Mouse (Mus musculus) olfactory bulb, adult 2 months (tissue): Measurements from ENCODE around the gene Olfr111. TPM values are rescaled to one million over a fixed set of nuclear protein-coding genes. Genes with fewer than 3 reads are reported as not detected.
"Not testable (repeated sequence)": the region's sequence is repeated elsewhere in the genome, so short reads cannot be mapped to it uniquely, and the experiment has no call there.

Experiments
- H3K27ac ChIP-seq: fragments of 200-500 bp; 2 replicates; pipeline ENCODE4 v1.5.1; 2012; ENCODE audit warnings: low read depth, low read length; ENCODE audit not compliant: insufficient read depth
- H3K4me1 ChIP-seq: fragments of 200-500 bp; 2 replicates; pipeline ENCODE4 v1.6.1; 2012; ENCODE audit warnings: low read length; ENCODE audit not compliant: control insufficient read depth, insufficient read depth
- H3K4me3 ChIP-seq: fragments of 200-500 bp; 2 replicates; pipeline ENCODE4 v1.5.1; 2012; ENCODE audit warnings: mild to moderate bottlenecking, low read depth, low read length, moderate library complexity; ENCODE audit not compliant: insufficient read depth
- CTCF ChIP-seq: fragments of 200-500 bp; IDR thresholded peaks from 2 replicates; pipeline ENCODE4 v1.5.1; 2012; ENCODE audit warnings: low read depth, mild to moderate bottlenecking, low read length, moderate library complexity; ENCODE audit not compliant: insufficient read depth
- POLR2A ChIP-seq: fragments of 200-500 bp; IDR thresholded peaks from 2 replicates; pipeline ENCODE4 v1.6.1; 2012; ENCODE audit warnings: mild to moderate bottlenecking, low read depth, low read length, moderate library complexity; ENCODE audit not compliant: insufficient read depth
- WGBS: fragments of 180-500 bp; shearing (Covaris S2); methylation state at CpG from one replicate; pipeline ENCODE4 v1.1.7; 2018; 5-methylcytosine and 5-hydroxymethylcytosine counted together
- polyA plus RNA-seq: library from polyadenylated mRNA; stranded (reverse); fragments of >200 nt; gene quantifications from 2 replicates; pipeline ENCODE4 v1.2.4, GENCODE M21; 2012; ENCODE audit warnings: low replicate concordance; ENCODE audit not compliant: missing spikeins, insufficient read depth, insufficient read length

Olfr111 gene
- polyA plus RNA-seq: not detected in 2 replicates

DNA sequence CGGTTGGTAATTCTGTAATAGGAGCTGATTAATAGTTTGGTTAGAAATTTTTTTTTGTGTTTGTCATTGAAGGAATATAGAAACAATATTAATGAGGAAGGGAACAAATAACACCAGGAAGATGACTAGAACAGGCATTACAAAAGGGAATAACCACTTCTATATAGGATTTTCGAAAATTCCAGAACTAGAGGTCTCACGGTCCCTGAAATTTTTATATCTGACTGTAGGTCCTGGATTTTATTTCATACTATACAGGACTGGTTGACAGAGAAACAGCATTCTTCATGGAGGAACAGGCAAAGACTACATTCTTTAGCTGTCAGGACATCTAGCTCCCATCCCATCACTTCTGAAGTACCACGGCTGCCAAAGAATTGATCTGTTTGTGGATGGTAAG lies at the start of gene Olfr111:
Gene Olfr111 (plus strand): TSS at position 301 of the 400 bp plus-strand sequence.
- Histone ChIP-seq H3K4me1 (no peaks in the 10 kb centered on the region), H3K4me3 (no peak within 1 kb of the TSS), H3K27ac (no peak within 1 kb of the TSS)
- TF ChIP-seq POLR2A (no peak), CTCF (no peak)
- 91% methylated on average over 4 of the region's 4 CpGs for WGBS

DNA sequence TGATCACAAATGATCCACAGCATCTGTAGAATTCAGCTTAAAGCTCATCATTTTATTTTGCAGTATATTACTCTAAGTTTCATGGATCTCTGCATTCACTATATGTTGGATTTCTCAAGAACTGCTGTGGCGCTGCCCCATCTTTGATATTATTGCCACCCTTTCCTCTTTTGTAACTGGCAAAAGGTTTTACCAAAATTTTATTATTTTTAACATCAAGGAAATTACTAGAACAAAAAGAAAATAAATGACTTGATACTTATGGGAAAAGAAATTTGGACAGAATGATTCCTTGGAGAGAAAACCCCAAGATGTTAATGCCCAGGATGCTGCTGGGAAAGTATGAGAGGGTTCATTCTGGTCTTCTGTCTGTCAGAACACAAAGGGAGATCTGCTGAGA lies 49.2 kb upstream of the Olfr111 start, which contains the start of gene Olfr109:
Gene Olfr109 (plus strand): TSS at position 301 of the 400 bp plus-strand sequence.
- H3K27ac ChIP-seq: no peak within 1 kb of the TSS
- H3K4me3 ChIP-seq: no peak within 1 kb of the TSS
- TF ChIP-seq POLR2A (no peak), CTCF (no peak)
- no peaks in the 10 kb centered on the region for H3K4me1 ChIP-seq
- WGBS: 94% methylated on average over 1 of the region's 1 CpGs

DNA sequence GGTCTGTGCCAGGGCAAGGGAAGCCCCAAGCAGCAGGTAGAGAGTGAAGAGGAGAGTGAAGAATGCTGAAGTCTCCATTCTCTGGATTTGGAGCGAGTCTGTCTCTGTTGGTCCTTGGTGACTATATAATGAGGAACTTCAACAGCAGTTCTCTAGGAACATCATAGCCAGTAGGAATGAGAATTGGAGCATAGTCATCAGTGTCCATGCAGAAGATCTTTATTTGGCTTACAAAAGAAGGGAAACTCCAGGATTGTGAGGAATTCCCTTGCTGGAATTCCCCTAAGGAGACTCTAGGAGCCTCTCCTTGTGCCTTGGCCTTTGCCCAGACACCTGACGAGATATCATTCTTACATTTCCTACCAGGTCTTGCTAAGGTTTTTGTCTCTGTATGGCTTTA lies 24.4 kb upstream of the Olfr111 start, which contains the start of gene H2-M2:
Gene H2-M2 (minus strand): TSS at position 101 of the 400 bp plus-strand sequence.
- Histone ChIP-seq H3K4me1 (no peaks in the 10 kb centered on the region), H3K27ac (no peak within 1 kb of the TSS), H3K4me3 (no peak within 1 kb of the TSS)
- TF ChIP-seq POLR2A: no peak
- no peak for TF ChIP-seq CTCF
- WGBS: 77% methylated on average over 2 of the region's 2 CpGs

DNA sequence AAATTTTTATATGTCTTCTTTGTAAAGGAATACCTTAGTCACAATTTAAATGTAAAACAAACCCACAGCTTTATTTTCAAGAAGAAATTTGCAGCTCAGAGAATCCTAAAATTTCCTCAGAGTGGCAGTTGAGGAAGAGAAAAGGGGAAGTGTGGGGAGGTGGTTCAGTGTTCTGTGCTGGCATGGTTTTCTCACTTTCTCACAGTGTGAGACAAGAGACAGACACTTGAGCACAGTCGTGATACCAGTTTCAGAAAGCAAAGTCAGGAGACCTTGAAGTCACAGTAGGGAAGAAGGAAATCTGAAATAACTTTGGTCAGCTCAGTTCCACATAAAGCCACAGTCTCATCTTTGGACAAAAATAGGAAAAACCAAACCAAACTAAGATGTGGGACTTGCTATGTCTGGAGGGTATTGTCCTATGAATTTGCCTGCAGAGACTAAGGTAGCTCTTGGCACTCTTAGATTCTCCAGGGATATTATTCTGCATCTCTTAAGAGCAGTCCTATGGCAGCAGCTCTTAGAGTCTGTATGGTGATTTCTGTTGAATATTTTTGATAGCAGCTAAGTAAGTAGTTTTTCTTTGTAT lies 15.8 kb upstream of the Olfr111 start, which contains the start of gene Olfr110:
Gene Olfr110 (plus strand): TSS at position 539 of the 589 bp plus-strand sequence.
- H3K4me1 ChIP-seq: no peaks in the 10 kb centered on the region
- no peak within 1 kb of the TSS for H3K27ac ChIP-seq
- no peak for TF ChIP-seq CTCF
- no peak for TF ChIP-seq POLR2A
- WGBS: 67% methylated on average over 1 of the region's 1 CpGs
- H3K4me3 ChIP-seq: no peak within 1 kb of the TSS

DNA sequence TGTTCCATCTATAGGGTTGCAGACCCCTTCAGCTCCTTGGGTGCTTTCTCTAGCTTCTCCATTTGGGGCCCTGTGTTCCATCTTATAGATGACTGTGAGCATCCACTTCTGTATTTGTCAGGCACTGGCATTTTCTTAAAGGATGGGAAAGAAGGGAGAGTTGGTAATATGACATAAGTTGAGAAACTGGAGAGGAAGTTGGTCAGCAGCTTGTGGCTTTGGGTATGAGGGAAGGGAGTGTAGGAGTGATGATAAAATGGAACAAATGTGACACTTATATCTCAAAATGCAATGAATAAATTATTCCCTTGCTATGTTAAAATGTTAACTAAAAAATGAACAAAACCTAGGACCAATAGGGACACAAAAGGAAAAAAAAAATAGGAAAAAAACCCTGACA lies 16.8 kb downstream of the Olfr111 start:
- H3K4me1 ChIP-seq, H3K27ac ChIP-seq, H3K4me3 ChIP-seq: not testable (repeated sequence)

DNA sequence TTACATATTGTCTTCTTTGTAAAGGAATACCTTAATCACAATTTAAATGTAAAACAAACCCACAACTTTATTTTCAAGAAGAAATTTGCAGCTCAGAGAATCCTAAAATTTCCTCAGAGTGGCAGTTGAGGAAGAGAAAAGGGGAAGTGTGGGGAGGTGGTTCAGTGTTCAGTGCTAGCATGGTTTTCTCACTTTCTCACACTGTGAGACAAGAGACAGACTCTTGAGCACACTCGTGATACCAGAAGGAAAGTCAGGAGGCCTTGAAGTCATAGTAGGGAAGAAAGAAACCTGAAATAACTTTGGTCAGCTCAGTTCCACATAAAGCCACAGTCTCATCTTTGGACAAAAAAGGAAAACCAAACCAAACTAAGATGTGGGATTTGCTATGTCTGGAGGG lies 17.6 kb downstream of the Olfr111 start:
- H3K4me1 ChIP-seq, H3K27ac ChIP-seq, H3K4me3 ChIP-seq: not testable (repeated sequence)
- WGBS: 73% methylated on average over 1 of the region's 1 CpGs

DNA sequence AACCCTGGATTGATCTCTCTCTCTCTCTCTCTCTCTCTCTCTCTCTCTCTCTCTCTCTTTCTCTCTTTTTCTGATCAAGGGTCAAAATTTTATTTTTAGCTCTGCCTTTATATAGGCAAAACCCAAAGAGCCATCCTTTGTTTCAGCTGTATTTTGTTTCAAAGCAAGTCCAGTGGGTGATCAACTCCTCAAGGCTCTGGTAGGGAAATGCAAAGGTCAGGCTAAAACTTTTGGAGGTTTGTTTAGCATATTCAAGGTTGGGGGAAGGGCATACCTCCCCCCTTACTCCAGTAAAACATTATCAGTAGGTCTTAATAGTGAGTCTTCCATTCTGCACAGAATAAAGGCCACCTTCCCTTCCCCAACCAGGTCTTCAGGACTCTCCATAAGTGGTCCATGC lies 27.3 kb downstream of the Olfr111 start:
- Histone ChIP-seq H3K4me3 (no peak overlapping the region), H3K4me1 (no peaks in the 10 kb centered on the region), H3K27ac (no peak overlapping the region)
- TF ChIP-seq CTCF: no peak
- no peak for TF ChIP-seq POLR2A

DNA sequence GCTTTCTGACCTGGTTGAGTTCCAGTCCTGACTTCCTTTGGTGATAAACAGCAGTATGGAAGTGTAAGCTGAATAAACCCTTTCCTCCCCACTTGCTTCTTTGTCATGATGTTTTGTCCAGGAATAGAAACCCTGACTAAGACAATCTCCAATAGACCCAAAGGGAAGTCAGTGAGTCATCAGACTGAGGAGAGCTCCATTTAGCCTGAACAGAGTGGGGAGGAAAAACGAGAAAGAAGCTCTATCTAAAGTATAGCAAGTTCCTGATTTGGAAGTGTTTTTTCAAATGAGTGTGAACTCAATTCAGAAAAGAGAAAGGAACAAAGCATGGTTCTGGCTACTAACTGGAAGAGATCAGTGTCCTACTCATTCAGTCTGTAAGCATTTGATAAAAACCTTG lies 30.6 kb downstream of the Olfr111 start:
- WGBS: 46% methylated on average over 1 of the region's 1 CpGs
- H3K27ac ChIP-seq: not testable (repeated sequence)

DNA sequence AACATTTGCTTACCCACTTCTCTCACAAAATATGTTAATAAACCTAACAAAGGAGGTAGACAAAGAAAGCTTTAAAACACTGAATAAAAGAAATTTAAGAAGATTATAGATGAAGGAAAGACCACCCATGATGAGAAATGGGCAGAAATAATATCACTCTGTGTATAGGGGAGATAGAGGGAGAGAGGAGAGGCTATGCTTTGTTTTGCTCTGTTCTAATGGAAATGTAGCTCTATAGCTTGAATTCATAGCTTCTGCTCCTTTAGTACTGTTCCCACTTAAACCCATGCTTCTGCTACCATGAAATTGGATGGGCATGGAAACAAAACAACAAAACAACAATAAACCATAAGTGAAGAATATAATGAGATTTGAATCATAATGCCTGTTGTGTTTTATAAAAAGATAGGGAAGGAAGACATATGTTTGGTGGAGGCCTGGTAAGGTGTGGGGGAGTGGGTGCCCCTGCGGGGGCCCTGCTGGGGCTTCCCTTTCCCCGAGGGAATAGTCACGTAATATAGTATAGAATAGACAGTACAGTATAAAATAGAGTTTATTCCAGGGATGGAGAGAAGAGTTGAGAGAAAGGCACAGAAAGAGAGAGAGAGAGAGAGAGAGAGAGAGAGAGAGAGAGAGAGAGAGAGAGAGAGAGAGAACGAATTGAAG lies 33.8 kb downstream of the Olfr111 start:
- 78% methylated on average over 4 of the region's 4 CpGs for WGBS
- TF ChIP-seq CTCF: no peak
- TF ChIP-seq POLR2A: no peak
- H3K4me3 ChIP-seq: no peak overlapping the region
- no peak overlapping the region for H3K27ac ChIP-seq
- no peaks in the 10 kb centered on the region for H3K4me1 ChIP-seq

More for the DNA sequence above, 30.6 kb downstream of the Olfr111 start:
- H3K4me1 ChIP-seq, H3K4me3 ChIP-seq: not testable (repeated sequence)

DNA sequence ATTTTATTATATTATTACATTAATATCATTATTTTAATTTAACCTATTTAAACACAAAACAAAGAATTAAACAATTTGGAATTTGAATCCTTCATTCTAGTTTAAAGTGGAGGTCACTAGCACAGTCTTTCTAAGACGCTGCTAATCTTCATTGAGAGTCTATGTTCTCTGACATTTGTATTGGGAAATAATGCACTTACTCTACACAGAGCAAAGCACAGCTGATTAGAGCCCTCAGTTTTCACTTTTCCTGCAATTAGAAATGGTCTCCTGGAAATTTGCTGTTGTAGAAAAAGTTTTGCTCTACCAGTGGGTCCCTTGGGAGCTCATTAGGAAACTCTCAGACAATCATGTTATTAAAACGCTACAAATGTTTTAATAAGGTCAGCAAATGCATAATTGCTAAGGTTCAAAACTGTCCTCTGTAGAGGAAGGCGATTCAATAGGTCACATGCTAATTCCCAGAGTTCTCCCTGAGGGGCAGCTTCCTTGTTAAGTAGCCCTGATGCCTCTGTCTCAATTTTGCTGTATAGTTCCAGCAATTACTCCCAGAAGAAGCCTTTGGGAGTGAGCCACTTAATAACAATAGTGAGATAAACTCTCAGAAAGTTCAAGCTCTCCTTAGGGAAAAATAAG lies 36.1 kb downstream of the Olfr111 start:
- Histone ChIP-seq H3K4me1 (no peaks in the 10 kb centered on the region), H3K4me3 (no peak overlapping the region), H3K27ac (no peak overlapping the region)
- TF ChIP-seq POLR2A (no peak), CTCF (no peak)
- WGBS: 39% methylated on average over 3 of the region's 3 CpGs
